Mouse (Mus musculus): ENCODE results near the gene Usp22. TPM values are rescaled to one million over a fixed set of nuclear protein-coding genes. Genes with fewer than 3 reads are reported as not detected.
"Not testable (repeated sequence)": the region's sequence is repeated elsewhere in the genome, so short reads cannot be mapped to it uniquely, and the experiment has no call there.

Usp22 gene
- polyA plus RNA-seq, 1 experiment from 2014 or later: 72.5 TPM

DNA sequence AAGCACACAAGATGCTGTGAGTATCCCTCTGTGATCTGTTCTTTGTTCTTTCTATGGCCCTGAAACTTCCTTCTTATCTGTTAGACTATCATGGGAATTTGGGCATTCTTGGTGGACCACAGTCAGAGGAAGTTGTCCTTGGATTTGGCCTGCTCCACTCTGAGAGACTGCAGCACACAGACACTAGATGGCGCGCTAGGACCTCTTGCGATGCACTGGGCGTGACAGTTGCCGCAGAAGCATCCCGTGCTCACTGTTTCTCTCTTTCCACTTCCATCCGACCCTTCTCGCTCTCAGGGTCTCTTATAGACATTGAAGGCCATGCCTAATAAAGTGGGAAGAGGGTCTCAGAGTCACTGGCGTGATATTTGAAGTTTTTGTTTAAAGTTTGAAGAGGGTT is 18.5 kb upstream of the Usp22 start:
- Histone ChIP-seq H3K4me3 (ENCODE audit: low read length) (no peak overlapping the region), H3K9ac (ENCODE audit: low read depth, low read length) (no peak overlapping the region), H3K4me2 (ENCODE audit: low read depth, low read length) (no peak overlapping the region), H3K4me1 (ENCODE audit: control insufficient read depth, insufficient read depth, low read length) (no peaks in the 10 kb centered on the region), H3K27ac (ENCODE audit: low read length) (no peak overlapping the region), H3K36me3 (ENCODE audit: control insufficient read depth, insufficient read depth, low read length) (no peaks in the 10 kb centered on the region), H3K27me3 (replicated peaks; ENCODE audit: control insufficient read depth, insufficient read depth, low read length) (no peaks in the 10 kb centered on the region), H3K9me3 (ENCODE audit: control insufficient read depth, low read length) (no peaks in the 10 kb centered on the region)
- WGBS: 7% methylated on average over 9 of the region's 9 CpGs
- peak; percentile 67; the same call in 1 of the 2 replicates for ATAC-seq

- Histone ChIP-seq H3K36me3 (ENCODE audit: control insufficient read depth, insufficient read depth, low read length) (no peaks in the 10 kb centered on the region), H3K4me2 (ENCODE audit: low read depth, low read length) (no peak overlapping the region), H3K27ac (ENCODE audit: low read length) (no peak overlapping the region), H3K27me3 (replicated peaks; ENCODE audit: control insufficient read depth, insufficient read depth, low read length) (no peaks in the 10 kb centered on the region), H3K9me3 (ENCODE audit: control insufficient read depth, low read length) (no peaks in the 10 kb centered on the region), H3K9ac (ENCODE audit: low read depth, low read length) (no peak overlapping the region), H3K4me3 (ENCODE audit: low read length) (no peak overlapping the region), H3K4me1 (ENCODE audit: control insufficient read depth, insufficient read depth, low read length) (no peaks in the 10 kb centered on the region)
- no peak for ATAC-seq
- 92% methylated on average over 2 of the region's 2 CpGs for WGBS
Measured at GRCm38 (mm10) chr11:61192779-61193178, 17.9 kb upstream of the Usp22 start.

DNA sequence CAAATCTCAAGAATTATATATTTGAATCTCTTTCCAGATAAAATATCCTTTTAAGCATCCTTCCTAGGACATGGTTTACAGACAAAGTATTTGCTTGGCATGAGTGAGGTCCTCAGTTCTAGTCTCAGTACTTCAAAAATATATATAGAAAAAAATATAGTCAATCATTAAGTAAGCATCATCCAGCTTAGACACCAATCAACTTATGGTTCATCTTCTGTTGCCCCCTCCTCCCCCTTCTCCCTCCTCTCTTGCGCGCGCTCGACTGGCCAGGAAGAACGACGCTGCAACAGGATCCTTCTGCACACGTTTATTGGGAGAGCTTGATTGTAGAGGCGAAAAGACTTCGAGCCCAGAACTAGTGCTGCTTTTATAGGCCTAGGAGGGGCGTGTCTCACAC is 17.3 kb upstream of the Usp22 start:
- H3K4me2 ChIP-seq (ENCODE audit: low read depth, low read length); H3K27ac ChIP-seq (ENCODE audit: low read length); H3K4me3 ChIP-seq (ENCODE audit: low read length); H3K27me3 ChIP-seq (replicated peaks; ENCODE audit: control insufficient read depth, insufficient read depth, low read length); H3K9ac ChIP-seq (ENCODE audit: low read depth, low read length); ATAC-seq; H3K4me1 ChIP-seq (ENCODE audit: control insufficient read depth, insufficient read depth, low read length); H3K9me3 ChIP-seq (ENCODE audit: control insufficient read depth, low read length); H3K36me3 ChIP-seq (ENCODE audit: control insufficient read depth, insufficient read depth, low read length): not testable (repeated sequence)
- WGBS: 91% methylated on average over 7 of the region's 10 CpGs

GRCm38 (mm10) chr11:61190776-61191175 is 15.9 kb upstream of the Usp22 start:
- Histone ChIP-seq H3K9ac (ENCODE audit: low read depth, low read length) (no peak overlapping the region), H3K27me3 (replicated peaks; ENCODE audit: control insufficient read depth, insufficient read depth, low read length) (no peaks in the 10 kb centered on the region), H3K4me2 (ENCODE audit: low read depth, low read length) (no peak overlapping the region), H3K36me3 (ENCODE audit: control insufficient read depth, insufficient read depth, low read length) (no peaks in the 10 kb centered on the region), H3K9me3 (ENCODE audit: control insufficient read depth, low read length) (no peaks in the 10 kb centered on the region), H3K4me1 (ENCODE audit: control insufficient read depth, insufficient read depth, low read length) (no peaks in the 10 kb centered on the region), H3K4me3 (ENCODE audit: low read length) (no peak overlapping the region), H3K27ac (ENCODE audit: low read length) (no peak overlapping the region)
- 74% methylated on average over 2 of the region's 2 CpGs for WGBS
- no peak for ATAC-seq

GRCm38 (mm10) chr11:61183820-61184219 is 9.0 kb upstream of the Usp22 start:
- H3K9me3 ChIP-seq (ENCODE audit: control insufficient read depth, low read length): no peaks in the 10 kb centered on the region
- H3K9ac ChIP-seq (ENCODE audit: low read depth, low read length): no peak overlapping the region
- H3K4me2 ChIP-seq (ENCODE audit: low read depth, low read length): no peak overlapping the region
- no peaks in the 10 kb centered on the region for H3K4me1 ChIP-seq (ENCODE audit: control insufficient read depth, insufficient read depth, low read length)
- WGBS: 78% methylated on average over 1 of the region's 1 CpGs
- H3K27me3 ChIP-seq (replicated peaks; ENCODE audit: control insufficient read depth, insufficient read depth, low read length): no peaks in the 10 kb centered on the region
- H3K27ac ChIP-seq (ENCODE audit: low read length): no peak overlapping the region
- no peak overlapping the region for H3K4me3 ChIP-seq (ENCODE audit: low read length)
- no peak for ATAC-seq
- no peaks in the 10 kb centered on the region for H3K36me3 ChIP-seq (ENCODE audit: control insufficient read depth, insufficient read depth, low read length)

- Histone ChIP-seq H3K4me1 (ENCODE audit: control insufficient read depth, insufficient read depth, low read length) (no peaks in the 10 kb centered on the region), H3K4me2 (ENCODE audit: low read depth, low read length) (no peak overlapping the region), H3K4me3 (ENCODE audit: low read length) (no peak overlapping the region), H3K27me3 (replicated peaks; ENCODE audit: control insufficient read depth, insufficient read depth, low read length) (no peaks in the 10 kb centered on the region), H3K27ac (ENCODE audit: low read length) (no peak overlapping the region), H3K9ac (ENCODE audit: low read depth, low read length) (no peak overlapping the region), H3K9me3 (ENCODE audit: control insufficient read depth, low read length) (no peaks in the 10 kb centered on the region), H3K36me3 (ENCODE audit: control insufficient read depth, insufficient read depth, low read length) (no peaks in the 10 kb centered on the region)
- ATAC-seq: no peak
Measured at GRCm38 (mm10) chr11:61181624-61182023, 6.8 kb upstream of the Usp22 start.

DNA sequence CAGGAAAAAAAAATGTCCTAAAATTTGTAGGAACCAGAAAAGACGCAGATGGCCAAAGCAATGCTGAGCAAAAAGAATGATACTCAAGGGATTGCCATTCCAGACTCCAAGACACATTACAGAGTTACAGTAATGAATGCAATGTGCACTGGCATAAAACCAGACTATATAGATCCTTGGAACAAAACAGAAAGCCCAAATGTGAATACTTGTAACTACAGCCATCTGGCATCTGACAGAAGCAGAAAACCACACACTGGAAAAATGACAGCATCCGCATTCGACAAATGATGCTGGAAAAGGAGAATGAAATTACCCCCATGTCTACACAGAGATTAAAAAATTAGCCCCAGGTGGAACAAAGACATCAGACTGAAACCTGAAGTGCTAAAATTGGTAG is 5.5 kb upstream of the Usp22 start:
- Histone ChIP-seq H3K27me3 (replicated peaks; ENCODE audit: control insufficient read depth, insufficient read depth, low read length) (no peaks in the 10 kb centered on the region), H3K9me3 (ENCODE audit: control insufficient read depth, low read length) (no peaks in the 10 kb centered on the region), H3K27ac (ENCODE audit: low read length) (no peak overlapping the region), H3K9ac (ENCODE audit: low read depth, low read length) (no peak overlapping the region), H3K4me3 (ENCODE audit: low read length) (no peak overlapping the region), H3K36me3 (ENCODE audit: control insufficient read depth, insufficient read depth, low read length) (no peaks in the 10 kb centered on the region), H3K4me2 (ENCODE audit: low read depth, low read length) (no peak overlapping the region), H3K4me1 (ENCODE audit: control insufficient read depth, insufficient read depth, low read length) (no peaks in the 10 kb centered on the region)
- ATAC-seq: no peak
- WGBS: 92% methylated on average over 3 of the region's 3 CpGs

- Histone ChIP-seq H3K27ac (ENCODE audit: low read length) (no peak overlapping the region), H3K27me3 (replicated peaks; ENCODE audit: control insufficient read depth, insufficient read depth, low read length) (no peaks in the 10 kb centered on the region)
- no peak for ATAC-seq
Measured at GRCm38 (mm10) chr11:61176321-61176720, 1.5 kb upstream of the Usp22 start.

GRCm38 (mm10) chr11:61175778-61176177 is 923 bp upstream of the Usp22 start:
- no peaks in the 10 kb centered on the region for H3K36me3 ChIP-seq (ENCODE audit: control insufficient read depth, insufficient read depth, low read length)
- H3K9ac ChIP-seq (ENCODE audit: low read depth, low read length): no peak overlapping the region
- H3K27ac ChIP-seq (ENCODE audit: low read length): no peak overlapping the region
- peaks cover 8% of the 10 kb centered on the region for H3K4me1 ChIP-seq (ENCODE audit: control insufficient read depth, insufficient read depth, low read length)
- no peak overlapping the region for H3K4me3 ChIP-seq (ENCODE audit: low read length)
- H3K27me3 ChIP-seq (replicated peaks; ENCODE audit: control insufficient read depth, insufficient read depth, low read length): no peaks in the 10 kb centered on the region
- 67% methylated on average over 5 of the region's 5 CpGs for WGBS
- no peak for ATAC-seq
- no peak overlapping the region for H3K4me2 ChIP-seq (ENCODE audit: low read depth, low read length)
- H3K9me3 ChIP-seq (ENCODE audit: control insufficient read depth, low read length): no peaks in the 10 kb centered on the region

More at GRCm38 (mm10) chr11:61176321-61176720, 1.5 kb upstream of the Usp22 start:
- Histone ChIP-seq H3K4me2 (ENCODE audit: low read depth, low read length) (no peak overlapping the region), H3K9ac (ENCODE audit: low read depth, low read length) (no peak overlapping the region), H3K9me3 (ENCODE audit: control insufficient read depth, low read length) (no peaks in the 10 kb centered on the region), H3K4me3 (ENCODE audit: low read length) (no peak overlapping the region), H3K4me1 (ENCODE audit: control insufficient read depth, insufficient read depth, low read length) (peaks cover 8% of the 10 kb centered on the region), H3K36me3 (ENCODE audit: control insufficient read depth, insufficient read depth, low read length) (no peaks in the 10 kb centered on the region)
- 76% methylated on average over 1 of the region's 1 CpGs for WGBS

DNA sequence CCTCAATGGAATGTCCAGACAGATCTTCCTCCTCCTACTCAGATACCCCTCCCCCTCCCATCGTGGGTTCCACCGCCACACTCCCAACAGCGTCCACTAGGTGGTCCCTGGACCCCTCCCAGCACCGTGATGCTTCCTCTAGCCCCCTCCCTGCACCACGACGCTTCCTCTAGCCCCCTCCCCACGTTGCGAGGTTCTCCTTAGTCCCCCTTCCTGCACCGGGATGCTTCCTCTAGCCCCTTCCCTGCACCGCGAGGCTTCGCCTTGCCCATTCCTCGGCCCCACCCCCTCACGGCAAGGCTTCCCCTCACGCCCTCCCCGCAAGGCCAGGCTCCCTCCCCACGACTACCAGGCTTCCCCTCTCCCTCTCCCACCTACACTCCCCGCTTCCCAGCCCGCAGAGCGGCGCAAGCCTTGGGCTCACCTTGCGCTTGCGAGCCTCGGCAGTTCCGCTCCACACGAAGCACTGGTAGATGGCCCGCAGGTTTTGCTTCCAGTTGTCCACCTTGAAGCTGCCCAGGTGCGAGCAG is 499 bp downstream of the Usp22 start:
- peak overlapping the region; percentile 83 for H3K4me2 ChIP-seq (ENCODE audit: low read depth, low read length)
- peak overlapping the region; percentile 100 for H3K9ac ChIP-seq (ENCODE audit: low read depth, low read length)
- peaks cover 8% of the 10 kb centered on the region for H3K4me1 ChIP-seq (ENCODE audit: control insufficient read depth, insufficient read depth, low read length)
- peak overlapping the region; percentile 99 for H3K27ac ChIP-seq (ENCODE audit: low read length)
- H3K36me3 ChIP-seq (ENCODE audit: control insufficient read depth, insufficient read depth, low read length): no peaks in the 10 kb centered on the region
- peak overlapping the region; percentile 94 for H3K4me3 ChIP-seq (ENCODE audit: low read length)
- no peaks in the 10 kb centered on the region for H3K27me3 ChIP-seq (replicated peaks; ENCODE audit: control insufficient read depth, insufficient read depth, low read length)
- peak; percentile 25 for ATAC-seq
- H3K9me3 ChIP-seq (ENCODE audit: control insufficient read depth, low read length): no peaks in the 10 kb centered on the region
- under 1% methylated on average over 28 of the region's 28 CpGs for WGBS

Data from intestine, embryonic 16.5 days (tissue).